Mouse (Mus musculus) heart, adult 2 months (tissue): ENCODE results near the gene Poldip3.

Experiments used
- CTCF ChIP-seq: fragments of 200-600 bp; IDR thresholded peaks from 2 replicates; pipeline ENCODE4 v1.8.1; 2022; ENCODE audit warnings: antibody characterized with exemption, mild to moderate bottlenecking, moderate library complexity
- POLR2A ChIP-seq: fragments of 200-500 bp; IDR thresholded peaks from 2 replicates; pipeline ENCODE4 v1.6.1; 2011; ENCODE audit warnings: mild to moderate bottlenecking, low read depth, low read length, control low read depth; ENCODE audit not compliant: insufficient read depth

DNA sequence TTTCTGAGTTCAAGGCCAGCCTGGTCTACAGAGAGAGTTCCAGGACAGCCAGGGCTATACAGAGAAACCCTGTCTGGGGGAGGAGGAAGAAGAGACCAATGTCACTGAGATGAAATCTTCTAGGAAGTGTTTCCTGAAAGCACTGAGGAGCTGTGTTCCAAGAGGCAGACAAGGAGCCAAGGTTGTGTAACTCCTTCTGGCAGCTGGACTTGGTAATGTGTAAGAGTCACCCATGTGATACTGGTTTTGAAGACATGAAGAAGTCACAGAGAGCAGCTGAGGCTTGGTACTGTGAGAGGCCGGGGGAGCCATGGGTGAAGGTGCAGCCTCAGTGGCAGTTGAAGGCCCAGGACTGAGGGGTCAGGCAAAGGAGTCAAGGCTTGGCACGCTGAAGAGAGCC is 55.5 kb downstream of the Poldip3 start:
- TF ChIP-seq CTCF = no peak
- no peak for TF ChIP-seq POLR2A
